In genomic region chr2:167271121-167271521, GRCm38 (mm10) we compare ENCODE assay signal across 8 mouse cellular contexts. TPM values are rescaled to one million over a fixed set of nuclear protein-coding genes. Genes with fewer than 3 reads are reported as not detected.
DNase-seq lines count a peak whose midpoint lies in the region; ATAC-seq lines count a peak whose summit lies in the region.
"Had no signal": no experiment of that assay in that cellular context is flagged by ENCODE, and none has a peak within 500 bp of the region (broad histone marks: within the 10 kb centered on the region; RNA-seq: fewer than 3 reads in every experiment).

No protein-coding gene starts in this region.

- H3K4me3 ChIP-seq in forebrain, embryonic 13.5 days, result no peak overlapping the region

- no peak overlapping the region for H3K4me2 ChIP-seq in forebrain, embryonic 13.5 days

- no peaks in the 10 kb centered on the region for H3K36me3 ChIP-seq in forebrain, embryonic 13.5 days (ENCODE audit: poor library complexity, severe bottlenecking)

- 88% methylated on average over 9 of the region's 9 CpGs for WGBS in forebrain, embryonic 13.5 days

- no peaks in the 10 kb centered on the region for H3K9me3 ChIP-seq in forebrain, embryonic 13.5 days (replicated peaks)

- no peaks in the 10 kb centered on the region for H3K27me3 ChIP-seq in forebrain, embryonic 13.5 days

- no peak overlapping the region for H3K27ac ChIP-seq in forebrain, embryonic 13.5 days

- no peak for ATAC-seq in erythroid progenitor cell, adult 5-6 weeks (replicated peaks; ENCODE audit: low FRiP score, poor library complexity, severe bottlenecking)
- no peak for ATAC-seq in forebrain, embryonic 13.5 days

- peak; percentile 1 for DNase-seq in layer of hippocampus, adult 9-11 months
- DNase-seq in layer of hippocampus, adult 18-20 months (ENCODE audit: low spot score in 2 of 2), result no peak
- DNase-seq in adrenal gland, postnatal 10 days, result peak; percentile 3
- peak; percentile 8 to 32 for DNase-seq in gastrocnemius, adult 8-10 months (ENCODE audit: low spot score in 2 of 2)
- peak; percentile 5 for DNase-seq in ovary, postnatal 36 days (ENCODE audit: low spot score)
- DNase-seq: thymus, adult 18-20 months had no signal

- H3K4me1 ChIP-seq in forebrain, embryonic 13.5 days, result no peaks in the 10 kb centered on the region

- no peak overlapping the region for H3K9ac ChIP-seq in forebrain, embryonic 13.5 days

RNA-seq across cellular contexts. Expression of gene Ptgis, which starts 30.7 kb away (rescaled TPM):
- total RNA-seq in layer of hippocampus, adult 18-20 months (2021), result 1 to 10 TPM in 1 of 2 experiments, under 1 TPM in 1; 0.79 to 1.2 TPM
- 10 to 100 TPM; 18.7 to 23.3 TPM for total RNA-seq in adrenal gland, postnatal 10 days (2021)
- total RNA-seq in gastrocnemius, adult 8-10 months (2022), result 1 to 10 TPM; 1.1 to 3.3 (median 1.9) TPM
- total RNA-seq in erythroid progenitor cell, adult 5-6 weeks (2015; ENCODE audit: low replicate concordance), result not detected in 2 replicates
- not detected in 2 replicates for total RNA-seq in erythroid progenitor cell, adult 5-6 weeks (2017; ENCODE audit: low replicate concordance)
- 3.5 and 4.4 TPM in 2 replicates for polyA plus RNA-seq in forebrain, embryonic 13.5 days (2015; fragmentation: Nextera tagmentation; extraction: Ambion mirVana)

Comparison
In these comparisons a context has a peak if more than half of its experiments do, and no peak if none do; other contexts are left out.
1. DNase-seq: peak in layer of hippocampus, adult 9-11 months (single experiment), adrenal gland, postnatal 10 days (single experiment), gastrocnemius, adult 8-10 months (2 of 2) and ovary, postnatal 36 days (single experiment); none in layer of hippocampus, adult 18-20 months (0 of 2).
2. RNA of gene Ptgis, which starts 30.7 kb away (total RNA-seq): 18.7 to 23.3 TPM in adrenal gland, postnatal 10 days; 1.1 to 3.3 TPM in gastrocnemius, adult 8-10 months, 0.79 to 1.2 TPM in layer of hippocampus, adult 18-20 months and not detected in erythroid progenitor cell, adult 5-6 weeks; every median in the first group is over 4 times any median in the second.